Mouse (Mus musculus): ENCODE data around the gene Scn2b. TPM values are rescaled to one million over a fixed set of nuclear protein-coding genes. Genes with fewer than 3 reads are reported as not detected.

Scn2b gene
- 0.45 and 0.58 TPM in 2 replicates for polyA plus RNA-seq (2012; rRNA removed)

DNA sequence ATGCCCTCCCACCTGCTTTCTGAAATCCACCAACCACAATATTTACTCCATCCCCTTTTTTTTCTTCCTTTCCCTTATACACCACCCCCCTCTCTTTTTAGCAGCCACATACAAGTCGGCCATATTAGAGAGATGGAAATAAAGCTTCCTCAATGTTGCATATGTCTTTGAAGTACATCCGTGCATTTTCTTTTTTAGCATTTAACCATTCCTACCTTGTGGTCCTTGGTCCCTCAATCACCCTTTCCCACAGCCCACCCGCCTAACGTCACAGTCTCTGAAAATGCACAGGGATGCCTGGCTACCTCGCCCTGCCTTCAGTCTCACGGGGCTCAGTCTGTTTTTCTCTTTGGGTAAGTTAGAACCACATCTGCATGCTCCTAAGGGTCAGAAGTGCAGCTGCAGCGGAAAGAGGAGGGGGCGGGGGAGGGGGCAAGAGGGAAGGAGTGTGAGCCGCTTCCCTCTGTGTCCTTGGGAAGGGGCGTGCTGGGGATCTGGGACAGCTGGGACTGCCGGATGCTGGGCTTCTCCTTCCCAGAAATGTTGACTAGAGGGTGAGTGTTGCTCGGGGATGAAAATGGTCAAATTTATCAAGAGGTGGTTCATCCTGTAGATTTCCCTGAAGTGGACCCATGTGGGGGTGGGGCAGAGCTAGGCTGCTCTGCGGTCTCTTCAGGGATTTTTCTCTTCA lies at the start of gene Scn2b:
TSS of gene Scn2b (plus strand) at position 42 of the 691 bp plus-strand sequence.
- 6% methylated on average over 13 of the region's 13 CpGs for WGBS
- Histone ChIP-seq H3K36me3 (ENCODE audit: control insufficient read depth, insufficient read depth, low read length) (no peaks in the 10 kb centered on the region), H3K4me3 (ENCODE audit: insufficient read depth, low read depth, low read length) (peak within 1 kb of the TSS; percentile 18; the same call in 1 of the 2 replicates), H3K27ac (ENCODE audit: insufficient read depth, low read depth, low read length) (no peak within 1 kb of the TSS), H3K4me1 (ENCODE audit: control insufficient read depth, insufficient read depth, low read length) (no peaks in the 10 kb centered on the region), H3K27me3 (replicated peaks; ENCODE audit: control insufficient read depth, insufficient read depth, low read length) (no peaks in the 10 kb centered on the region; the same call in 1 of the 2 replicates)
- TF ChIP-seq POLR2A (IDR thresholded peaks at IDR 0.05; ENCODE audit: low read depth, low read length) (no peak), CTCF (conservative IDR thresholded peaks at IDR 0.05; ENCODE audit: insufficient read depth, insufficient read length, low read depth, low read length) (no peak)
- DNase-seq: no peak

- H3K27ac ChIP-seq (ENCODE audit: insufficient read depth, low read depth, low read length): no peak overlapping the region
- no peaks in the 10 kb centered on the region for H3K36me3 ChIP-seq (ENCODE audit: control insufficient read depth, insufficient read depth, low read length)
- H3K4me1 ChIP-seq (ENCODE audit: control insufficient read depth, insufficient read depth, low read length): no peaks in the 10 kb centered on the region
- no peaks in the 10 kb centered on the region for H3K27me3 ChIP-seq (replicated peaks; ENCODE audit: control insufficient read depth, insufficient read depth, low read length)
- no peak for DNase-seq
- 64% methylated on average over 3 of the region's 3 CpGs for WGBS
- no peak overlapping the region for H3K4me3 ChIP-seq (ENCODE audit: insufficient read depth, low read depth, low read length)
- TF ChIP-seq CTCF (conservative IDR thresholded peaks at IDR 0.05; ENCODE audit: insufficient read depth, insufficient read length, low read depth, low read length): no peak
- no peak for TF ChIP-seq POLR2A (IDR thresholded peaks at IDR 0.05; ENCODE audit: low read depth, low read length)
Observed at GRCm38 (mm10) chr9:45071800-45072199, 45.8 kb upstream of the Scn2b start.

DNA sequence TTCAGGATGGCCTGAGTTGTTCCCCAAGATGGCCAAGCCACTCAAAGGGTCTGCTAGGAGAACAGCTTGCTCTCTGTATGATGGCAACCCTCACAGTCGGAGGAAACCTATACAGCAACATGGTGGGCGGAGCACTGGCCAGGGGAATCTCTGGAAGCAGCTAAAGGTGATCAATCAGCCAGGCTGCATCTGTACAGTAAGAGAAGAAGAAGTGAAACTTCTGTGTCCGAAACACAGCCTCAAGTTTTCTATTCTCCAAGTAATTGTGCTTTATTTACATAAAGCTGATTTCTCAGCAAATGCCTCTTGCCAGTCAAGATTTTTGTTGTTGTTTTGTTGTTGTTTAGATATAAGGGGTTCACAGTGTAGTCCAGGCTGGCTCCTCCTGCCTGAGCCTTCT lies 39.7 kb upstream of the Scn2b start:
- no peak overlapping the region for H3K27ac ChIP-seq (ENCODE audit: insufficient read depth, low read depth, low read length)
- TF ChIP-seq POLR2A (IDR thresholded peaks at IDR 0.05; ENCODE audit: low read depth, low read length) (no peak), CTCF (conservative IDR thresholded peaks at IDR 0.05; ENCODE audit: insufficient read depth, insufficient read length, low read depth, low read length) (no peak)
- H3K36me3 ChIP-seq (ENCODE audit: control insufficient read depth, insufficient read depth, low read length): no peaks in the 10 kb centered on the region
- WGBS: 64% methylated on average over 3 of the region's 3 CpGs
- no peaks in the 10 kb centered on the region for H3K27me3 ChIP-seq (replicated peaks; ENCODE audit: control insufficient read depth, insufficient read depth, low read length)
- no peak overlapping the region for H3K4me3 ChIP-seq (ENCODE audit: insufficient read depth, low read depth, low read length)
- DNase-seq: no peak
- H3K4me1 ChIP-seq (ENCODE audit: control insufficient read depth, insufficient read depth, low read length): no peaks in the 10 kb centered on the region

- WGBS: 87% methylated on average over 5 of the region's 5 CpGs
- Histone ChIP-seq H3K4me1 (ENCODE audit: control insufficient read depth, insufficient read depth, low read length) (no peaks in the 10 kb centered on the region), H3K27ac (ENCODE audit: insufficient read depth, low read depth, low read length) (no peak within 1 kb of the TSS), H3K4me3 (ENCODE audit: insufficient read depth, low read depth, low read length) (no peak within 1 kb of the TSS), H3K36me3 (ENCODE audit: control insufficient read depth, insufficient read depth, low read length) (no peaks in the 10 kb centered on the region), H3K27me3 (replicated peaks; ENCODE audit: control insufficient read depth, insufficient read depth, low read length) (no peaks in the 10 kb centered on the region)
- no peak for TF ChIP-seq POLR2A (IDR thresholded peaks at IDR 0.05; ENCODE audit: low read depth, low read length)
- TF ChIP-seq CTCF (conservative IDR thresholded peaks at IDR 0.05; ENCODE audit: insufficient read depth, insufficient read length, low read depth, low read length): no peak
- no peak for DNase-seq
Observed at GRCm38 (mm10) chr9:45079011-45079410, 38.6 kb upstream of the Scn2b start, which contains the start of gene Jaml. TSS of gene Jaml (plus strand) at chr9:45079183.

GRCm38 (mm10) chr9:45083132-45083531 lies 34.5 kb upstream of the Scn2b start:
- no peaks in the 10 kb centered on the region for H3K36me3 ChIP-seq (ENCODE audit: control insufficient read depth, insufficient read depth, low read length)
- no peak for DNase-seq
- H3K27me3 ChIP-seq (replicated peaks; ENCODE audit: control insufficient read depth, insufficient read depth, low read length): no peaks in the 10 kb centered on the region
- H3K4me3 ChIP-seq (ENCODE audit: insufficient read depth, low read depth, low read length): no peak overlapping the region
- TF ChIP-seq POLR2A (IDR thresholded peaks at IDR 0.05; ENCODE audit: low read depth, low read length) (no peak), CTCF (conservative IDR thresholded peaks at IDR 0.05; ENCODE audit: insufficient read depth, insufficient read length, low read depth, low read length) (no peak)
- H3K4me1 ChIP-seq (ENCODE audit: control insufficient read depth, insufficient read depth, low read length): no peaks in the 10 kb centered on the region
- WGBS: 91% methylated on average over 3 of the region's 3 CpGs
- H3K27ac ChIP-seq (ENCODE audit: insufficient read depth, low read depth, low read length): no peak overlapping the region

- no peak for DNase-seq
- no peak overlapping the region for H3K27ac ChIP-seq (ENCODE audit: insufficient read depth, low read depth, low read length)
- H3K27me3 ChIP-seq (replicated peaks; ENCODE audit: control insufficient read depth, insufficient read depth, low read length): no peaks in the 10 kb centered on the region
- no peaks in the 10 kb centered on the region for H3K36me3 ChIP-seq (ENCODE audit: control insufficient read depth, insufficient read depth, low read length)
- no peak overlapping the region for H3K4me3 ChIP-seq (ENCODE audit: insufficient read depth, low read depth, low read length)
- WGBS: 71% methylated on average over 5 of the region's 5 CpGs
- TF ChIP-seq POLR2A (IDR thresholded peaks at IDR 0.05; ENCODE audit: low read depth, low read length) (no peak), CTCF (conservative IDR thresholded peaks at IDR 0.05; ENCODE audit: insufficient read depth, insufficient read length, low read depth, low read length) (no peak)
- no peaks in the 10 kb centered on the region for H3K4me1 ChIP-seq (ENCODE audit: control insufficient read depth, insufficient read depth, low read length)
Observed at GRCm38 (mm10) chr9:45084556-45084955, 33.0 kb upstream of the Scn2b start.

DNA sequence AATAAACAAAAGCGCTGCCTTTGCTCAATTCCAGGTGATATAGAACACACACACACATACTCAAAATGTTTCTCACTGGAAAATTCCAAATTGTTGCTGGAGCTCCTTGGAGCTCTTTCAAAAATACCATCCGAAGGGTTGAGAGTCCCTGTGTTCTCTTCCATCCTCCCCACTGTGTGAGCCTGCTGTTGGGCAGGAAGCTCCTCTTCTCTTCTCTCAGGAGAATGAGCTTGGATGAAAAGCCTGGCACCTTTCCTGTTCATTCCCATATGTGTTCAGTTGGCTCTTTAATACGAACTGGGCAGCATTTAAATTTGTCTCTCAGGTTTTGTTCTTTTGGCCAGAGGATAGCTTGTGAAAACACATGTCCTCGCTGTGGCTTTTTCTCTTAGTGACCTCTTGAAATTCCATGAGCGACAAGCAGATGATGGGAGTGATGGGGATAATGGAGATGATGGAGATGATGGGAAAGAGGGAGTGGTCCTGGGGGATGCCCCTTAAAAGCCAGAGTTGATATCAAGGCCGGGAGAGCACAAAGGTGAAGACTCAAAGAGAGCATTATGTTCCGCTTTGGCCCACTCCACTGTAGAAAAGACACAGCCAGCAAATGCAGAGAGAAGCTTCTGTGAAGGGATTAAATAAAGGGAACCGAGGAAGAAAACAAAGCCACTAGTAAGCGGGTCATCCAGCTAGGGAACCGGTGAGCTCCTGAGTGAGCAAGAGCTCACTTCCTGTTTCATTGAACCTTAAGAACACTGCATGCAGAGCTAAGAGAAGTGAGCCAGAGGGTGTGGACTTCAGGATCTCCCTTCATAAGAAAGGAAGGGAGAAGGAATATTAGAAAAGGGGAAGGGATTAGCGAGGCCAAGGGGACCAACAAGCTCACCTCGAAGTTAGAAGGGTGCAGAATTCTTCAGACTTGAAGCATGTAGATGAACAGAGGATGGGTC lies 31.6 kb upstream of the Scn2b start:
- WGBS: 80% methylated on average over 12 of the region's 12 CpGs
- Histone ChIP-seq H3K4me3 (ENCODE audit: insufficient read depth, low read depth, low read length) (no peak overlapping the region), H3K36me3 (ENCODE audit: control insufficient read depth, insufficient read depth, low read length) (no peaks in the 10 kb centered on the region), H3K27ac (ENCODE audit: insufficient read depth, low read depth, low read length) (no peak overlapping the region), H3K27me3 (replicated peaks; ENCODE audit: control insufficient read depth, insufficient read depth, low read length) (no peaks in the 10 kb centered on the region), H3K4me1 (ENCODE audit: control insufficient read depth, insufficient read depth, low read length) (no peaks in the 10 kb centered on the region)
- no peak for TF ChIP-seq CTCF (conservative IDR thresholded peaks at IDR 0.05; ENCODE audit: insufficient read depth, insufficient read length, low read depth, low read length)
- no peak for TF ChIP-seq POLR2A (IDR thresholded peaks at IDR 0.05; ENCODE audit: low read depth, low read length)
- DNase-seq: no peak
